Mouse (Mus musculus) frontal cortex, postnatal 14 days (tissue): ENCODE measurements around the gene Stxbp4.

ENCODE experiments used
- DNase-seq, 2 experiments: peaks; one replicate each; pipeline ENCODE4 v3.0.0; 2022; ENCODE audit warnings: low spot score in 2 of 2

Gene Stxbp4

DNA sequence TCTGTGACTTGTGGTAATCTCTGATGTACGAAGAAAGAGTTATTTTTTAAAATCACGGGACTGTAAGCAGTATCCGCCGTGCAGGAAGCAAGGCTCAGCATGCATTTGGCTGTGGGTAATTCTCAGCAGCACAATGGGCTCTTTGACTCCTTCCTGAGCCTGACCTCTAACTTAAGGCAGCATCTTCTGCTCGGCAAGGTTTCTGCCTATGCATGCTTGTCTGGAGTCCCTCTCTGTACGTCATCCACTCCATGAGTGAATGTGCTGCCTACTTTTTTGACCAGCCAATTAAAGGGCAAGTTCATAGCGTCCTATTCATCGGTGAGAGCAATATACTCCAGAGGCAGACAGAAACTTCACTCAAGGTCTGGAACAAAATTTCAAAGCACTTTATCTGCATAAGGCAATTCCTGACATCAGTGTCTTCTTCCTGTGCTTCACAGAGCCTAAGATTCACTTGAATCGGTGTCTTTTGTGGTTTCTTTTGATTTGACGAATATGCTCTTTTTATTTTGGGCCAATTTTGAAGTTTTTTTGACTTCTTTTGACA lies 173.8 kb downstream of the Stxbp4 start:
- no peak for DNase-seq

DNA sequence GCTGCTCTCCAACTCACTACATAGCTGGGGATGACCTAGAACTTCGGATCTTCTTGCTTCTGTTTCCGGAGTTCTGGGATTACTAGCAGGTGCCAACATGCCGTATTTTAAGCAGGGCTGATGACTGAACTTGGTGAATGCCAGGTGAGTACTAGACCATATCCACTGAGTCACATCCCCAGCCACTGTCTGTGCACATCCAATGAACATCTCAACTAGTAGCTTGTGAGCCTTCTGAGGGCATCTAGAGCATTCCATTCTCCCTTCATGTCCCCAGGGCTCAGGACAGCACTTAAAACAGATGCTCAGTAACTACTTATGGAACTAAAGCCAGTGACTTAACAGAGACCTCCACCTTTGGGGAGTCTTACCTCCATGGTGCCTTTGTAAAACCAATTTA lies 177.4 kb downstream of the Stxbp4 start:
- DNase-seq: no peak

DNA sequence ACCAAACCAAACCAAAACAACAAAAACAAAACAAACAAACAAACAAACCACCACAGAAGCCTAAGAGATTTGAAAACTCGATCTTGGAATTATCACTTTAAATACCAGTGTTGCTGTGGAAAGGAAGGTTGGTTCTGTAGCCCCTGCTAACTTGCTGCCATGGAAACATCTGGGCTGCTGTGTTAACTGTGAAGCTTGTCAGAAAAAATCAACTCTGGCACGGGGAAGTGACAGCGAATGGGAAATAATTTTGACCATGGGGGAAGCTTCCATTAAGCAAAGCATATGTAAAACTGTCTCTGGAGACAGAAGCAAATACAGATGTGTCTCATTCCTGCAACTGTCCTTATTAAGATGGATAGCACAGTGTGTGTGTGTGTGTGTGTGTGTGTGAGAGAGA lies 185.8 kb downstream of the Stxbp4 start:
- no peak for DNase-seq

DNA sequence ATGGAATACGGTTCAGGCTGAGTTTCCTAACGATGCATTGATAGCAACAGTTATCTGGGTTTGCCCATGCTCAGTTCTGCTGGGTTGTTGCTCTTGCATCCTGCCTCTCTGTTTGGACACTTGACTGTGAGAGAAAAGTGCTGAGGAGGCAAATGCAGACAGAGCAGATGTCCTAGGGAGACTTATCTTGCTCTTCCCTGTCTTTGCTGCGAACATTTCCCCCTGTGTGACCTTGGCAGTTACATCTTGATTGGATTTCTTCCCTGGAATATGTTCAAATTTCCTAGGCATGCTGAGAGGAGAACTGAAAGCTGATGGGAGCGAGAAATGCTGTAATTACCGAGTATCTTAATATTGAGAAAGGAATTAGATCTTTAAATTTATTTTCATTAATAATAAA lies 186.4 kb downstream of the Stxbp4 start:
- no peak for DNase-seq

DNA sequence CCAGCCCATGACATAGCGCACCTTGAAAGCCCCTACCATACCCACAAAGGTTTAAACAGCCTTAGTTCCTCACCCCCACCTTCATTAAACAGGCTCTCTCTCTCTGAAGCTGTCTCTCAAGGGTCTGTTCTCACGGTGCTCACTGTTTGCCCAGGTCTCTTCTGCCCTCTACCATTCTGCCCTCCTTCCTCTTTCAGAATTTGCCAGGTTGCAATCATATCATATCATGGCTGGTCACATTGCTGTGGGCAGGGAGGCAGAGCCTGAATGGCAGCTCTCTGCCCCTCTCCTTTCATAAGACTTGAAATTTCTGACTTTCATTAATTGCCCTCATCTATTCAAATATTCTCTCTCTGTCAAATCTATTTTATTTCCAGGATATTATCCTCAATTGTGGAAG lies 195.4 kb downstream of the Stxbp4 start:
- no peak for DNase-seq

DNA sequence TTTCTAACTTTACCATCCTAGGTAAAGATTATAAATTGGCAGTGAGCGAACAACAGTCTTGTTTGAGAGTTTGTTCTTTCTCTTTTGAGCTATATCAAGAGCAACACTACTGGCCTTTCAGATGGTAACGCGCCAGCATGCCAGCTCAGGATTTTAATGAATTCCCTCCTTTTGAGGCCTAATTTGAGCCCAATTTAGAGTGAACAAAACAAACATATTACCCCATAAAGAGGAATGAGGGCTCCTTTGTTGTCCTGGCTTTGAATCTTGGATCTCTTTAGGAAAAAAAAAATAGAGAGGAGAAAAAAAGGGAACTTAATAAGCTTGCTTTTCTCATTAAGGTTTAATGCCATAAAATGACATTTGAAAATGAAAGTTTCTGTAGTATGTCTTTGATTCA lies 197.0 kb downstream of the Stxbp4 start:
- no peak for DNase-seq

DNA sequence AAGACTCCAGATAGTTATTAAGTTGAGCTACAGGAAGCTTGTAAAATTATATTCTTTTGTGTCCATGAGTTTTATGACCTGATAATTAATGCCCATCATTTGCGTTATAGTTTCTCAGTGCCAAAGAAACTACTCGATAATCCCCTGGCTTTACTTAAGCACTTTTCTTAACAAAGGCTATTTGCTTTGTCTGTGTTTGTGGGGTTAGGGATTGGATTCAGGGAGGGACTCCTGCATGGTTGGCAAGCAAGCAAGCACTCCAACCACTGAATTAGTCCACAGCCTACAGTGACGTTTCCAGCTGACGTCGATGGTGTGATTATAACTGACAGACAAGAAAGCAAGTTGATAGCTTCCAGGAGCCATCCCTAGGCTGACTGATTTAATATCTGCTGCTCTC lies 199.1 kb downstream of the Stxbp4 start:
- no peak for DNase-seq
